Mouse (Mus musculus) kidney, adult 2 months (tissue): ENCODE measurements around the gene Ccdc84. TPM values are rescaled to one million over a fixed set of nuclear protein-coding genes. Genes with fewer than 3 reads are reported as not detected.

ENCODE experiments used
- DNase-seq: peaks from one replicate; pipeline ENCODE4 v3.0.0; 2021
- H3K27ac ChIP-seq: fragments of 200-500 bp; 2 replicates; pipeline ENCODE4 v1.5.1; 2012; ENCODE audit warnings: low read depth, low read length, control low read depth, inconsistent platforms; ENCODE audit not compliant: insufficient read depth
- H3K27me3 ChIP-seq: fragments of 200-500 bp; replicated peaks from 2 replicates; pipeline ENCODE4 v1.6.1; 2012; ENCODE audit warnings: mild to moderate bottlenecking, moderate library complexity, low read length, inconsistent platforms; ENCODE audit not compliant: control insufficient read depth, insufficient read depth
- H3K36me3 ChIP-seq: fragments of 200-500 bp; 2 replicates; pipeline ENCODE4 v1.6.1; 2012; ENCODE audit warnings: mild to moderate bottlenecking, moderate library complexity, low read length, inconsistent platforms; ENCODE audit not compliant: control insufficient read depth, insufficient read depth
- H3K4me1 ChIP-seq: fragments of 200-500 bp; 2 replicates; pipeline ENCODE4 v1.6.1; 2011; ENCODE audit warnings: low read length; ENCODE audit not compliant: control insufficient read depth, insufficient read depth
- H3K4me3 ChIP-seq: fragments of 200-500 bp; 2 replicates; pipeline ENCODE4 v1.5.1; 2011; ENCODE audit warnings: mild to moderate bottlenecking, low read depth, low read length, control low read depth; ENCODE audit not compliant: insufficient read depth
- CTCF ChIP-seq: fragments of 200-500 bp; conservative IDR thresholded peaks from 2 replicates; pipeline ENCODE4 v1.5.1; 2011; ENCODE audit warnings: low read depth, mild to moderate bottlenecking, control low read depth, low read length, moderate library complexity, mixed read lengths; ENCODE audit not compliant: insufficient read depth, insufficient read length
- POLR2A ChIP-seq: fragments of 200-500 bp; IDR thresholded peaks from one replicate; pipeline ENCODE4 v1.6.1; 2011; ENCODE audit warnings: low read depth, low read length, control low read depth
- WGBS: fragments of 180-500 bp; shearing (Covaris S2); methylation state at CpG from one replicate; pipeline ENCODE4 v1.1.7; 2018; 5-methylcytosine and 5-hydroxymethylcytosine counted together
- polyA plus RNA-seq: library from polyadenylated mRNA; depleted of rRNA; stranded (reverse); fragments of >200 nt; gene quantifications from 2 replicates; pipeline ENCODE4 v1.2.3, GENCODE M21; 2012

The Ccdc84 gene
- polyA plus RNA-seq, 1 experiment = 22.2 TPM

GRCm38 (mm10) chr9:44396684-44397411, 21.5 kb downstream of the Ccdc84 start, which contains the start of gene Slc37a4:
TSS of gene Slc37a4 (plus strand) at chr9:44396852.
- Histone ChIP-seq H3K27me3 (no peaks in the 10 kb centered on the region), H3K27ac (peak within 1 kb of the TSS; percentile 83), H3K4me1 (peaks cover 10% of the 10 kb centered on the region; the same call in 1 of the 2 replicates), H3K36me3 (peaks cover 4% of the 10 kb centered on the region; the same call in 1 of the 2 replicates), H3K4me3 (peak within 1 kb of the TSS; percentile 83)
- DNase-seq = peak; percentile 99
- TF ChIP-seq POLR2A (peak; percentile 80), CTCF (no peak)
- WGBS = under 1% methylated on average over 43 of the region's 43 CpGs

GRCm38 (mm10) chr9:44391466-44391865, 26.9 kb downstream of the Ccdc84 start:
- Histone ChIP-seq H3K27ac (no peak overlapping the region), H3K4me1 (peaks cover 3% of the 10 kb centered on the region; the same call in 1 of the 2 replicates), H3K4me3 (no peak overlapping the region), H3K36me3 (peaks cover 4% of the 10 kb centered on the region; the same call in 1 of the 2 replicates), H3K27me3 (no peaks in the 10 kb centered on the region)
- peak; percentile 78 for DNase-seq
- WGBS = 17% methylated on average over 4 of the region's 4 CpGs
- TF ChIP-seq CTCF (peak; percentile 74), POLR2A (no peak)

- peaks cover 11% of the 10 kb centered on the region for H3K36me3 ChIP-seq
- H3K27ac ChIP-seq = no peak overlapping the region
- TF ChIP-seq POLR2A = no peak
- peak; percentile 83 for TF ChIP-seq CTCF
- WGBS = 48% methylated on average over 8 of the region's 8 CpGs
- peak; percentile 65 for DNase-seq
- no peaks in the 10 kb centered on the region for H3K27me3 ChIP-seq
- H3K4me3 ChIP-seq = no peak overlapping the region
- H3K4me1 ChIP-seq = no peaks in the 10 kb centered on the region
Measured at GRCm38 (mm10) chr9:44389273-44389672, 29.1 kb downstream of the Ccdc84 start.

GRCm38 (mm10) chr9:44387221-44387620, 31.1 kb downstream of the Ccdc84 start:
- H3K27ac ChIP-seq = no peak overlapping the region
- 65% methylated on average over 3 of the region's 3 CpGs for WGBS
- no peak overlapping the region for H3K4me3 ChIP-seq

GRCm38 (mm10) chr9:44384596-44384995, 33.8 kb downstream of the Ccdc84 start:
- WGBS = 88% methylated on average over 13 of the region's 13 CpGs
- H3K4me1 ChIP-seq = peaks cover 9% of the 10 kb centered on the region; the same call in 1 of the 2 replicates
- TF ChIP-seq CTCF = no peak
- H3K4me3 ChIP-seq = no peak overlapping the region
- no peak overlapping the region for H3K27ac ChIP-seq
- H3K27me3 ChIP-seq = no peaks in the 10 kb centered on the region
- no peak for DNase-seq
- H3K36me3 ChIP-seq = peaks cover 10% of the 10 kb centered on the region

More at GRCm38 (mm10) chr9:44387221-44387620, 31.1 kb downstream of the Ccdc84 start:
- DNase-seq = peak; percentile 76
- peaks cover 11% of the 10 kb centered on the region for H3K36me3 ChIP-seq
- no peak for TF ChIP-seq POLR2A
- TF ChIP-seq CTCF = no peak
- H3K4me1 ChIP-seq = no peaks in the 10 kb centered on the region
- H3K27me3 ChIP-seq = no peaks in the 10 kb centered on the region

GRCm38 (mm10) chr9:44379862-44380261, 38.5 kb downstream of the Ccdc84 start:
- Histone ChIP-seq H3K27ac (peak overlapping the region; percentile 49), H3K27me3 (no peaks in the 10 kb centered on the region), H3K4me1 (peaks cover 9% of the 10 kb centered on the region; the same call in 1 of the 2 replicates), H3K36me3 (peaks cover under 1% of the 10 kb centered on the region; the same call in 1 of the 2 replicates), H3K4me3 (peak overlapping the region; percentile 86)
- TF ChIP-seq CTCF (no peak), POLR2A (no peak)
- no peak for DNase-seq
- 2% methylated on average over 15 of the region's 15 CpGs for WGBS
